Mouse (Mus musculus): ENCODE data around the gene Tcf7l2. TPM values are rescaled to one million over a fixed set of nuclear protein-coding genes. Genes with fewer than 3 reads are reported as not detected.

Tcf7l2 gene
- total and polyA plus RNA-seq, 3 experiments: not detected

DNA sequence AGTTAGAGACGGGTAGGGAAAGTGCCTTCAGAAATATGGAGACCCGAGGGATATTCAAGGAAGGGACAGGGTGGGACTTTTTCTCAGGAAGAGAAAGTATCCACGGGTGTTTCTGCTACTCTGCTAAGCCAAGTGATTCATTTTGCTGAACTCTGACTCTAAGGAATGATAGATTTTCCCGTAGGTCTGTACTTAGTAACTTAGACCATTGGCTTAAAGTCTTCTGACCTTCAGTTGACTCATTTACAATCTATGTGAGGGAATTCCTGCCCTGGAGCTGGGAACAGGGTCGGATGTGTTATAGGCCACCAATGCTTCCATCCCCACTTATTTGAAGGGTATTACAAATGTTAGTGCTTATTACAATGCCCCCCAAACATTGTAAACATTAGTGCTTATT lies 29.9 kb upstream of the Tcf7l2 start:
- Histone ChIP-seq H3K27ac (ENCODE audit: insufficient read depth, low read depth) (no peak overlapping the region), H3K4me1 (ENCODE audit: control insufficient read depth in 1 of 2, insufficient read depth in 2 of 2) (no peaks in the 10 kb centered on the region), H3K9ac (ENCODE audit: insufficient read depth, low read depth) (no peak overlapping the region), H3K79me2 (replicated peaks; ENCODE audit: control insufficient read depth, extremely low read depth, insufficient read depth, poor library complexity, severe bottlenecking) (no peaks in the 10 kb centered on the region), H3K4me2 (ENCODE audit: insufficient read depth, low read depth, poor library complexity, severe bottlenecking) (no peak overlapping the region), H3K9me3 (replicated peaks; ENCODE audit: low read length) (no peaks in the 10 kb centered on the region), H3K4me3 (replicated peaks in 1 of 3; ENCODE audit: low read depth in 2 of 3, low read length in 2 of 3, poor library complexity in 1 of 3) (no peak overlapping the region), H3K36me3 (replicated peaks in 1 of 2; ENCODE audit: control insufficient read depth in 1 of 2, insufficient read depth in 1 of 2, low read length in 1 of 2) (no peaks in the 10 kb centered on the region), H3K27me3 (replicated peaks) (peaks cover 6% of the 10 kb centered on the region)
- no peak for DNase-seq (ENCODE audit: extremely low read depth)
- TF ChIP-seq ZMIZ1 (IDR thresholded peaks at IDR 0.05; ENCODE audit: low read depth, low read length) (no peak), EP300 (IDR thresholded peaks at IDR 0.05; ENCODE audit: low read length) (no peak), GABPA (IDR thresholded peaks at IDR 0.05; ENCODE audit: insufficient replicate concordance, low read depth, low read length) (no peak), MAX (IDR thresholded peaks at IDR 0.05; ENCODE audit: low read length) (no peak), SIN3A (IDR thresholded peaks at IDR 0.05; ENCODE audit: low read length) (no peak), ETS1 (conservative IDR thresholded peaks at IDR 0.05; ENCODE audit: low read depth, low read length) (no peak), HCFC1 (IDR thresholded peaks at IDR 0.05; ENCODE audit: low read depth, low read length) (no peak), IRF4 (IDR thresholded peaks at IDR 0.05; ENCODE audit: low read depth, low read length) (no peak), CHD2 (IDR thresholded peaks at IDR 0.05; ENCODE audit: low read length) (no peak), ZKSCAN1 (IDR thresholded peaks at IDR 0.05; ENCODE audit: borderline replicate concordance, low read depth, low read length) (no peak), NRF1 (IDR thresholded peaks at IDR 0.05; ENCODE audit: low read depth, low read length) (no peak), PAX5 (IDR thresholded peaks at IDR 0.05; ENCODE audit: low read length) (no peak), UBTF (IDR thresholded peaks at IDR 0.05; ENCODE audit: low read depth, low read length) (no peak)
- dilution Hi-C loops (cut with MboI; ENCODE audit: extremely low pct_ligation_motif_present, extremely low pct_unique_long_range_greater_than_20kb, low sequenced_read_pairs) (no loop called here), in situ Hi-C loops (cut with MboI; ENCODE audit: low pct_ligation_motif_present, low pct_unique_long_range_greater_than_20kb, low sequenced_read_pairs) (no loop called here)

DNA sequence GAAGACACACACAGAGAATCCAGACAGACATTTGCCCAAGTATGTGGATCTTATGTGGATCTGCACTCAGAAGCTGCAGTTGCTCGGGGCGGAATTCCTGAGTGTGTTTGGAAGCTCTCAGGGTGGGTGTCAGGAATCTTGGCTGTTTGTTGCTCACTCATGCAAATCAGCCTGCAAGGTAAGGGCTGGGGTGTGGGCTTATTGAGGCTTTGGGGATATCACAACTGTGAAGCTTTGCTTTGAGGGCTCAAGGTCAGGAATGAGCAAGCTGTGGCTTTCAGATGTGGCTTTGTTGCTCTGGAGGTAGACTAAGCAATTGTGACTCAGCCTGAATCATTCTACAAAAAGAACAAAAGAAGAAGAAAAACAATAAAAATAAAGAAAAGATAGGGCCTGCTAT lies 28.9 kb upstream of the Tcf7l2 start:
- H3K4me2 ChIP-seq (ENCODE audit: insufficient read depth, low read depth, poor library complexity, severe bottlenecking): no peak overlapping the region
- no peak overlapping the region for H3K9ac ChIP-seq (ENCODE audit: insufficient read depth, low read depth)
- H3K27me3 ChIP-seq (replicated peaks): peaks cover 9% of the 10 kb centered on the region
- no peak for DNase-seq (ENCODE audit: extremely low read depth)
- dilution Hi-C loops (cut with MboI; ENCODE audit: extremely low pct_ligation_motif_present, extremely low pct_unique_long_range_greater_than_20kb, low sequenced_read_pairs): no loop called here
- no peak overlapping the region for H3K4me3 ChIP-seq (replicated peaks in 1 of 3; ENCODE audit: low read depth in 2 of 3, low read length in 2 of 3, poor library complexity in 1 of 3)
- no peaks in the 10 kb centered on the region for H3K79me2 ChIP-seq (replicated peaks; ENCODE audit: control insufficient read depth, extremely low read depth, insufficient read depth, poor library complexity, severe bottlenecking)
- no peaks in the 10 kb centered on the region for H3K9me3 ChIP-seq (replicated peaks; ENCODE audit: low read length)
- H3K36me3 ChIP-seq (replicated peaks in 1 of 2; ENCODE audit: control insufficient read depth in 1 of 2, insufficient read depth in 1 of 2, low read length in 1 of 2): no peaks in the 10 kb centered on the region
- H3K27ac ChIP-seq (ENCODE audit: insufficient read depth, low read depth): no peak overlapping the region
- H3K4me1 ChIP-seq (ENCODE audit: control insufficient read depth in 1 of 2, insufficient read depth in 2 of 2): no peaks in the 10 kb centered on the region
- in situ Hi-C loops (cut with MboI; ENCODE audit: low pct_ligation_motif_present, low pct_unique_long_range_greater_than_20kb, low sequenced_read_pairs): no loop called here
- TF ChIP-seq IRF4 (IDR thresholded peaks at IDR 0.05; ENCODE audit: low read depth, low read length): no peak
- no peak for TF ChIP-seq ETS1 (conservative IDR thresholded peaks at IDR 0.05; ENCODE audit: low read depth, low read length)
- TF ChIP-seq ZMIZ1 (IDR thresholded peaks at IDR 0.05; ENCODE audit: low read depth, low read length): no peak
- no peak for TF ChIP-seq PAX5 (IDR thresholded peaks at IDR 0.05; ENCODE audit: low read length)
- no peak for TF ChIP-seq POLR2A (IDR thresholded peaks at IDR 0.05; ENCODE audit: low read depth, low read length)
- TF ChIP-seq JUND (conservative IDR thresholded peaks at IDR 0.05; ENCODE audit: low read depth, low read length): no peak

DNA sequence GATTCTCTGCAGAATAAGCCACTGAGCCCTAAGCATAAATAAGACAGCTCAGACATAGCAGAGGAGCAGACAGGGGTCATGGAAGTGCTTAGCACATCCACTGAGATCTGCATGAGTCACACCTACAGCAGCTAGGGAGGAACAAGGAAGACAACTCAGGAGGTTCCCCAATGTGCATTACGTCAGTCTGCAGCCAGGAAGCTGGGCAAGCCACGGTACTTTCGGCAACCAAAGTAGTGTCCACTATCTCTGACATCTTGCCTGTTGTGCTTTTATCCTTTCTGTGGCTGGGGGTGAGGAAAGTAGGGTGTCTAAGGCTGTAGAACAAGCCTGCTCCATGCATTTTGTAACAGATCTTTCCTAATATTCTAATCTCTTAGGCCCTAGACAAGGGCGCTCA lies 27.6 kb upstream of the Tcf7l2 start:
- dilution Hi-C loops (cut with MboI; ENCODE audit: extremely low pct_ligation_motif_present, extremely low pct_unique_long_range_greater_than_20kb, low sequenced_read_pairs): no loop called here
- Histone ChIP-seq H3K27ac (ENCODE audit: insufficient read depth, low read depth) (no peak overlapping the region), H3K27me3 (replicated peaks) (peaks cover 9% of the 10 kb centered on the region), H3K36me3 (replicated peaks in 1 of 2; ENCODE audit: control insufficient read depth in 1 of 2, insufficient read depth in 1 of 2, low read length in 1 of 2) (no peaks in the 10 kb centered on the region), H3K9me3 (replicated peaks; ENCODE audit: low read length) (no peaks in the 10 kb centered on the region), H3K79me2 (replicated peaks; ENCODE audit: control insufficient read depth, extremely low read depth, insufficient read depth, poor library complexity, severe bottlenecking) (no peaks in the 10 kb centered on the region), H3K4me3 (replicated peaks in 1 of 3; ENCODE audit: low read depth in 2 of 3, low read length in 2 of 3, poor library complexity in 1 of 3) (no peak overlapping the region), H3K4me2 (ENCODE audit: insufficient read depth, low read depth, poor library complexity, severe bottlenecking) (no peak overlapping the region), H3K4me1 (ENCODE audit: control insufficient read depth in 1 of 2, insufficient read depth in 2 of 2) (no peaks in the 10 kb centered on the region), H3K9ac (ENCODE audit: insufficient read depth, low read depth) (no peak overlapping the region)
- in situ Hi-C loops (cut with MboI; ENCODE audit: low pct_ligation_motif_present, low pct_unique_long_range_greater_than_20kb, low sequenced_read_pairs): no loop called here
- DNase-seq (ENCODE audit: extremely low read depth): no peak
- no peak for TF ChIP-seq USF1 (IDR thresholded peaks at IDR 0.05; ENCODE audit: low read depth, low read length)
- no peak for TF ChIP-seq NRF1 (IDR thresholded peaks at IDR 0.05; ENCODE audit: low read depth, low read length)
- TF ChIP-seq SIN3A (IDR thresholded peaks at IDR 0.05; ENCODE audit: low read length): no peak
- TF ChIP-seq MAX (IDR thresholded peaks at IDR 0.05; ENCODE audit: low read length): no peak
- no peak for TF ChIP-seq ETS1 (conservative IDR thresholded peaks at IDR 0.05; ENCODE audit: low read depth, low read length)
- TF ChIP-seq SMC3 (IDR thresholded peaks at IDR 0.05; ENCODE audit: low read depth, low read length): no peak
- TF ChIP-seq ELF1 (IDR thresholded peaks at IDR 0.05; ENCODE audit: low read depth, low read length): no peak
- TF ChIP-seq POLR2AphosphoS2 (IDR thresholded peaks at IDR 0.05; ENCODE audit: low read depth, low read length): no peak
- TF ChIP-seq KAT2A (IDR thresholded peaks at IDR 0.05; ENCODE audit: insufficient replicate concordance, low read length): no peak
- no peak for TF ChIP-seq GABPA (IDR thresholded peaks at IDR 0.05; ENCODE audit: insufficient replicate concordance, low read depth, low read length)
- TF ChIP-seq MYC (IDR thresholded peaks at IDR 0.05; ENCODE audit: low read depth, low read length): no peak
- no peak for TF ChIP-seq PAX5 (IDR thresholded peaks at IDR 0.05; ENCODE audit: low read length)
- no peak for TF ChIP-seq USF2 (conservative IDR thresholded peaks at IDR 0.05; ENCODE audit: low read depth, low read length)
- no peak for TF ChIP-seq ZC3H11A (IDR thresholded peaks at IDR 0.05; ENCODE audit: low read depth, low read length)
- no peak for TF ChIP-seq RCOR1 (conservative IDR thresholded peaks at IDR 0.05; ENCODE audit: low read depth, low read length)
- TF ChIP-seq E2F4 (IDR thresholded peaks at IDR 0.05; ENCODE audit: insufficient replicate concordance, low read depth, low read length): no peak
- no peak for TF ChIP-seq HCFC1 (IDR thresholded peaks at IDR 0.05; ENCODE audit: low read depth, low read length)
- no peak for TF ChIP-seq EP300 (IDR thresholded peaks at IDR 0.05; ENCODE audit: low read length)

Measured in CH12.LX (cell line).